Mouse (Mus musculus) NIH3T3 (cell line): Measurements from ENCODE around the gene Pdzd2.

Source experiments
- DNase-seq: peaks from one replicate; pipeline ENCODE4 v3.0.0-alpha.2; 2012; ENCODE audit warnings: low read depth

Gene Pdzd2

GRCm38 (mm10) chr15:12667760-12668520 lies 71.8 kb downstream of the Pdzd2 start:
- no peak for DNase-seq

- no peak for DNase-seq
Observed at GRCm38 (mm10) chr15:12665946-12666345, 73.8 kb downstream of the Pdzd2 start.

GRCm38 (mm10) chr15:12663351-12663750 lies 76.4 kb downstream of the Pdzd2 start:
- no peak for DNase-seq

- DNase-seq, result no peak
Observed at GRCm38 (mm10) chr15:12660320-12660719, 79.4 kb downstream of the Pdzd2 start.

- no peak for DNase-seq
Observed at GRCm38 (mm10) chr15:12655959-12656662, 83.6 kb downstream of the Pdzd2 start.

- no peak for DNase-seq
Observed at GRCm38 (mm10) chr15:12655316-12655715, 84.4 kb downstream of the Pdzd2 start.

GRCm38 (mm10) chr15:12652336-12653031 lies 87.2 kb downstream of the Pdzd2 start:
- no peak for DNase-seq

- DNase-seq, result no peak
Observed at GRCm38 (mm10) chr15:12650236-12650635, 89.5 kb downstream of the Pdzd2 start.

- no peak for DNase-seq
Observed at GRCm38 (mm10) chr15:12649674-12650073, 90.0 kb downstream of the Pdzd2 start.

GRCm38 (mm10) chr15:12649131-12649530 lies 90.6 kb downstream of the Pdzd2 start:
- no peak for DNase-seq

- no peak for DNase-seq
Observed at GRCm38 (mm10) chr15:12640755-12641154, 99.0 kb downstream of the Pdzd2 start.

GRCm38 (mm10) chr15:12639776-12640175 lies 99.9 kb downstream of the Pdzd2 start:
- DNase-seq, result no peak

GRCm38 (mm10) chr15:12639181-12639580 lies 100.5 kb downstream of the Pdzd2 start:
- peak; percentile 30 for DNase-seq

- no peak for DNase-seq
Observed at GRCm38 (mm10) chr15:12638370-12639030, 101.2 kb downstream of the Pdzd2 start.

GRCm38 (mm10) chr15:12637511-12637910 lies 102.2 kb downstream of the Pdzd2 start:
- DNase-seq, result no peak

- no peak for DNase-seq
Observed at GRCm38 (mm10) chr15:12636386-12636785, 103.3 kb downstream of the Pdzd2 start.

- no peak for DNase-seq
Observed at GRCm38 (mm10) chr15:12634921-12635320, 104.8 kb downstream of the Pdzd2 start.

GRCm38 (mm10) chr15:12629164-12629563 lies 110.6 kb downstream of the Pdzd2 start:
- DNase-seq, result no peak

- no peak for DNase-seq
Observed at GRCm38 (mm10) chr15:12628451-12628850, 111.3 kb downstream of the Pdzd2 start.

GRCm38 (mm10) chr15:12626930-12627329 lies 112.8 kb downstream of the Pdzd2 start:
- no peak for DNase-seq

GRCm38 (mm10) chr15:12626166-12626565 lies 113.6 kb downstream of the Pdzd2 start:
- DNase-seq, result no peak

GRCm38 (mm10) chr15:12625524-12625923 lies 114.2 kb downstream of the Pdzd2 start:
- no peak for DNase-seq
